Mouse (Mus musculus): ENCODE results near the gene Dnmt3b.

GRCm38 (mm10) chr2:153600021-153600666 is 49.1 kb upstream of the Dnmt3b start:
- no peak for TF ChIP-seq TAL1 (IDR thresholded peaks at IDR 0.05; ENCODE audit: low read length)
- no peak for TF ChIP-seq GATA1 (IDR thresholded peaks at IDR 0.05; ENCODE audit: low read length)

Measured in erythroblast, embryonic 14.5 days (primary cell).